Mouse (Mus musculus) megakaryocyte-erythroid progenitor cell, adult 5-6 weeks (primary cell): Measurements from ENCODE around the gene Abca4. TPM values are rescaled to one million over a fixed set of nuclear protein-coding genes. Genes with fewer than 3 reads are reported as not detected.

Experiments used
- ATAC-seq: replicated peaks from 2 replicates; pipeline ENCODE4 v1.8.0; 2016; ENCODE audit warnings: mild to moderate bottlenecking, inconsistent platforms; ENCODE audit not compliant: severe bottlenecking, poor library complexity, low FRiP score, low TSS enrichment
- total RNA-seq, 2 experiments: library from RNA; stranded (forward) in 1 of 2; stranded (reverse) in 1 of 2; fragments of 200-1000, 215-1000 nt in 1 of 2; fragments of >200 nt in 1 of 2; fragmentation: Nextera tagmentation in 1 of 2; gene quantifications; 2 replicates each; pipeline ENCODE4 v1.2.3; 2014 to 2017

Abca4 gene
- total RNA-seq (2014; fragmentation: Nextera tagmentation) (not detected in 2 replicates), total RNA-seq (2017) (0.15 TPM in 1 of 2 replicates, not detected in the other)

GRCm38 (mm10) chr3:122043799-122044547, at the start of gene Abca4:
TSS of gene Abca4 (plus strand) at chr3:122044443.
- ATAC-seq, result no peak

GRCm38 (mm10) chr3:121995125-121995524, 49.1 kb upstream of the Abca4 start:
- no peak for ATAC-seq

- ATAC-seq, result no peak
Observed at GRCm38 (mm10) chr3:121999934-122000333, 44.3 kb upstream of the Abca4 start.

- no peak for ATAC-seq
Observed at GRCm38 (mm10) chr3:122001568-122001967, 42.7 kb upstream of the Abca4 start.

- ATAC-seq, result no peak
Observed at GRCm38 (mm10) chr3:122009818-122010217, 34.4 kb upstream of the Abca4 start.

GRCm38 (mm10) chr3:122010292-122010691, 34.0 kb upstream of the Abca4 start:
- no peak for ATAC-seq

- no peak for ATAC-seq
Observed at GRCm38 (mm10) chr3:122012464-122012863, 31.8 kb upstream of the Abca4 start.

GRCm38 (mm10) chr3:122018421-122018820, 25.8 kb upstream of the Abca4 start:
- no peak for ATAC-seq

- no peak for ATAC-seq
Observed at GRCm38 (mm10) chr3:122019159-122019558, 25.1 kb upstream of the Abca4 start.

GRCm38 (mm10) chr3:122021029-122021652, 23.1 kb upstream of the Abca4 start:
- no peak for ATAC-seq

- no peak for ATAC-seq
Observed at GRCm38 (mm10) chr3:122022355-122022754, 21.9 kb upstream of the Abca4 start.

GRCm38 (mm10) chr3:122026676-122027075, 17.6 kb upstream of the Abca4 start:
- ATAC-seq, result no peak

- ATAC-seq, result no peak
Observed at GRCm38 (mm10) chr3:122027776-122028175, 16.5 kb upstream of the Abca4 start.

- no peak for ATAC-seq
Observed at GRCm38 (mm10) chr3:122033248-122033837, 10.9 kb upstream of the Abca4 start.

- no peak for ATAC-seq
Observed at GRCm38 (mm10) chr3:122034240-122034639, 10.0 kb upstream of the Abca4 start.

- ATAC-seq, result no peak
Observed at GRCm38 (mm10) chr3:122035092-122035491, 9.2 kb upstream of the Abca4 start.

GRCm38 (mm10) chr3:122040522-122040921, 3.7 kb upstream of the Abca4 start:
- ATAC-seq, result no peak

GRCm38 (mm10) chr3:122043102-122043501, 1.1 kb upstream of the Abca4 start:
- no peak for ATAC-seq

- no peak for ATAC-seq
Observed at GRCm38 (mm10) chr3:122046187-122046620, 2.0 kb downstream of the Abca4 start.

GRCm38 (mm10) chr3:122047402-122047801, 3.2 kb downstream of the Abca4 start:
- no peak for ATAC-seq
